Mouse (Mus musculus) midbrain, postnatal 0 days (tissue): ENCODE measurements at regions not wholly inside any gene's neighbourhood (a gene's known extent, or its start where the extent isn't known, plus 50 kb on each side); places are given as distances from the start of the nearest gene placed in this dataset.

Experiments used
- ATAC-seq: fragments of 200-750 bp; cut with Nextera tagmentation; 2 replicates; pipeline ENCODE4 v1.8.0; 2017; ENCODE audit warnings: moderate number of reproducible peaks, mild to moderate bottlenecking, moderate TSS enrichment, moderate library complexity; ENCODE audit not compliant: low FRiP score
- DNase-seq: peaks from one replicate; pipeline ENCODE4 v3.0.0-alpha.2; 2015; ENCODE audit warnings: low spot score
- H3K27ac ChIP-seq: fragments of 300-500 bp; sonication (generic); 2 replicates; pipeline ENCODE4 v1.5.1; 2014; ENCODE audit warnings: low read depth, mild to moderate bottlenecking, low read length, mixed read lengths
- H3K27me3 ChIP-seq: fragments of 300-500 bp; sonication (generic); 2 replicates; pipeline ENCODE4 v1.6.1; 2014; ENCODE audit warnings: low read length, control low read depth, mixed read lengths; ENCODE audit not compliant: insufficient read depth
- H3K36me3 ChIP-seq: fragments of 300-500 bp; sonication (generic); 2 replicates; pipeline ENCODE4 v1.6.1; 2014; ENCODE audit warnings: low read length, control low read depth, mixed read lengths; ENCODE audit not compliant: insufficient read depth
- H3K4me1 ChIP-seq: fragments of 300-500 bp; sonication (generic); 2 replicates; pipeline ENCODE4 v1.6.1; 2014; ENCODE audit warnings: mild to moderate bottlenecking, control low read depth, antibody characterized with exemption, low read length, mixed read lengths; ENCODE audit not compliant: insufficient read depth
- H3K4me2 ChIP-seq: fragments of 300-500 bp; sonication (generic); 2 replicates; pipeline ENCODE4 v1.6.1; 2014; ENCODE audit warnings: low read depth, mild to moderate bottlenecking, low read length, mixed read lengths; ENCODE audit not compliant: poor library complexity, severe bottlenecking
- H3K4me3 ChIP-seq: fragments of 300-500 bp; sonication (generic); 2 replicates; pipeline ENCODE4 v1.5.1; 2014; ENCODE audit warnings: low read depth, mild to moderate bottlenecking, low read length, moderate library complexity
- H3K9ac ChIP-seq: fragments of 300-500 bp; sonication (generic); replicated peaks from 2 replicates; pipeline ENCODE4 v1.6.1; 2014; ENCODE audit warnings: mild to moderate bottlenecking, low read length, moderate library complexity, mixed read lengths; ENCODE audit not compliant: poor library complexity, severe bottlenecking
- H3K9me3 ChIP-seq: fragments of 300-500 bp; sonication (generic); 2 replicates; pipeline ENCODE4 v1.6.1; 2016; ENCODE audit warnings: low read length, control low read depth
- CTCF ChIP-seq: IDR thresholded peaks from 2 replicates; pipeline ENCODE4 v1.5.1; 2016; ENCODE audit warnings: antibody characterized with exemption, mild to moderate bottlenecking
- WGBS: fragments of 180-500 bp; shearing (Covaris S2); extraction: QIAGEN DNeasy Blood & Tissue Kit; methylation state at CpG from one replicate; pipeline ENCODE4 v1.1.7; 2014; 5-methylcytosine and 5-hydroxymethylcytosine counted together

DNA sequence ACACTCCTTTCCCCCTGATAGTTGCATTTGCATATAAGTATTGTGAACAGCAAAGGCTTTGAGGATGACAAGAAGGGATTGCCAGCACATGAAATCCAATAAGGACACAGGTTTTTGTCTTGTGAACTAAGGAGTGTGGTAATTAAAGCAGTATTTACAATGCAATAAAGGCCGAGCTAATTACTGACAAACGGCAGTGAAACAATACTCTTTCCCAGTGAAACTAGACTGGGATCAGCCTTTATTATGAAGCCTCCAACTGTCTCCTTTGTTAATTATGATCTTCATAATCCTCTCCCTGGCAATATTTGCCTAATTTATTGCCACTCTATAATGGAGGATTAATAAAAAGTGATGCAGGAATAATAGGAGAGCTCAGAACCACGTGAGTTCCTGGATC is 704.2 kb upstream of the Api5 start:
- no peak overlapping the region for H3K27ac ChIP-seq
- no peaks in the 10 kb centered on the region for H3K36me3 ChIP-seq
- 37% methylated on average over 3 of the region's 3 CpGs for WGBS
- H3K4me2 ChIP-seq, result no peak overlapping the region
- no peaks in the 10 kb centered on the region for H3K4me1 ChIP-seq
- no peaks in the 10 kb centered on the region for H3K27me3 ChIP-seq
- DNase-seq, result peak; percentile 13
- no peak for TF ChIP-seq CTCF
- H3K9me3 ChIP-seq, result no peaks in the 10 kb centered on the region
- no peak overlapping the region for H3K4me3 ChIP-seq
- no peak for ATAC-seq
- H3K9ac ChIP-seq, result no peak overlapping the region

- H3K4me2 ChIP-seq, result no peak overlapping the region
- H3K4me3 ChIP-seq, result no peak overlapping the region
- no peak for TF ChIP-seq CTCF
- no peaks in the 10 kb centered on the region for H3K9me3 ChIP-seq
- no peaks in the 10 kb centered on the region for H3K4me1 ChIP-seq
- no peaks in the 10 kb centered on the region for H3K36me3 ChIP-seq
- DNase-seq, result peak; percentile 2
- no peak for ATAC-seq
- H3K27ac ChIP-seq, result no peak overlapping the region
- WGBS, result 27% methylated on average over 1 of the region's 1 CpGs
- no peaks in the 10 kb centered on the region for H3K27me3 ChIP-seq
- no peak overlapping the region for H3K9ac ChIP-seq
Measured at GRCm38 (mm10) chr2:95140116-95140515, 702.2 kb upstream of the Api5 start.

GRCm38 (mm10) chr2:95136636-95137035 is 698.7 kb upstream of the Api5 start:
- Histone ChIP-seq H3K4me3 (no peak overlapping the region), H3K27ac (no peak overlapping the region), H3K27me3 (no peaks in the 10 kb centered on the region), H3K9ac (no peak overlapping the region), H3K4me1 (no peaks in the 10 kb centered on the region), H3K9me3 (no peaks in the 10 kb centered on the region), H3K36me3 (no peaks in the 10 kb centered on the region), H3K4me2 (no peak overlapping the region)
- TF ChIP-seq CTCF, result no peak
- DNase-seq (no peak), ATAC-seq (no peak)
- 87% methylated on average over 6 of the region's 6 CpGs for WGBS

GRCm38 (mm10) chr2:95131181-95131580 is 693.2 kb upstream of the Api5 start:
- Histone ChIP-seq H3K36me3 (no peaks in the 10 kb centered on the region), H3K4me2 (no peak overlapping the region), H3K4me1 (no peaks in the 10 kb centered on the region), H3K27me3 (no peaks in the 10 kb centered on the region), H3K4me3 (no peak overlapping the region), H3K27ac (no peak overlapping the region), H3K9me3 (no peaks in the 10 kb centered on the region), H3K9ac (no peak overlapping the region)
- ATAC-seq (no peak), DNase-seq (peak; percentile 55)
- 73% methylated on average over 2 of the region's 2 CpGs for WGBS
- TF ChIP-seq CTCF, result no peak

DNA sequence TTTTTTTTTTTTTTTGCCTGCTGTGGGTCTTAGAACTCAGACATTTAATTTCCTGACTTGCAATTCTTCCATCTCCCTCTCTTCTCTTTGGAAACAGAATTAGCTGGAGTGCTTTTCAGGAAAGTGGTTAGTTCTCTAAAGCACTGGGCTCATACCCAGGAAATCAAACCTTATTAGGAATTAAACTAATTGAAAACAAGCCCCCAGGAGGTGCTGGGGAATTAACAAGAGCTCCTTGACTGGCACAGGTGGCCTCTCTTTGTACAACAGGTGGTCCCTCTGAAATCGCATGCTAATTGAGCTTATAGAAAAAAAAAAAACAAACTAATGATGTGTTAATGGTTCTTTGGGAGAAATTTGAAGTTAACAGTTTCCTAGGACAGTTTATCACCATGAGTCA is 690.8 kb upstream of the Api5 start:
- no peak for ATAC-seq
- DNase-seq, result peak; percentile 72
- no peaks in the 10 kb centered on the region for H3K4me1 ChIP-seq
- H3K9me3 ChIP-seq, result no peaks in the 10 kb centered on the region
- H3K27ac ChIP-seq, result no peak overlapping the region
- no peak overlapping the region for H3K4me3 ChIP-seq
- H3K4me2 ChIP-seq, result no peak overlapping the region
- H3K9ac ChIP-seq, result no peak overlapping the region
- TF ChIP-seq CTCF, result no peak
- WGBS, result 43% methylated on average over 1 of the region's 1 CpGs
- no peaks in the 10 kb centered on the region for H3K36me3 ChIP-seq
- H3K27me3 ChIP-seq, result no peaks in the 10 kb centered on the region

DNA sequence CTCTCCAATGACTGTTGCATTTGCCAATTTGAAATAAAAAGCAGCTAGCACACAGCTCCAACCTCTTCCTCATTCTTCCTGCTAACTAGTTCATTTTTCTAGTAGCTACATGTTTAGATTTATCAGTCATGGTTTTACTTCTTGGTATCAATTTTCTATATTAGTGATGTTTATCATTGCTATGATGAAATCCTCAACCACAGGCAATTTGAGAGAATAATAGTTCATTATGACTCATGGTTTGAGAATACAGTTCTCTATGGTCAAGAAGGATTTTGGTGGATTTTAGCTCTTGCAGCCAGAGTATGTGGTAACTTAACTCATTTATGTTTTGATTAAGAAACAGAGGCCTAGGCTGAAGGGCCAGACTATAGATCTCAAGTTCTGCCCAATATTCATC is 681.6 kb upstream of the Api5 start:
- no peaks in the 10 kb centered on the region for H3K36me3 ChIP-seq
- no peak overlapping the region for H3K4me2 ChIP-seq
- no peak overlapping the region for H3K27ac ChIP-seq
- no peaks in the 10 kb centered on the region for H3K27me3 ChIP-seq
- no peaks in the 10 kb centered on the region for H3K4me1 ChIP-seq
- DNase-seq (no peak), ATAC-seq (no peak)
- no peak for TF ChIP-seq CTCF
- H3K4me3 ChIP-seq, result no peak overlapping the region
- no peak overlapping the region for H3K9ac ChIP-seq
- no peaks in the 10 kb centered on the region for H3K9me3 ChIP-seq

GRCm38 (mm10) chr2:95097055-95097454 is 659.1 kb upstream of the Api5 start:
- H3K27me3 ChIP-seq, result no peaks in the 10 kb centered on the region
- TF ChIP-seq CTCF, result no peak
- no peak overlapping the region for H3K9ac ChIP-seq
- no peak overlapping the region for H3K27ac ChIP-seq
- H3K4me3 ChIP-seq, result no peak overlapping the region
- no peaks in the 10 kb centered on the region for H3K36me3 ChIP-seq
- no peak for ATAC-seq
- no peaks in the 10 kb centered on the region for H3K4me1 ChIP-seq
- H3K4me2 ChIP-seq, result no peak overlapping the region
- WGBS, result 89% methylated on average over 5 of the region's 5 CpGs
- H3K9me3 ChIP-seq, result no peaks in the 10 kb centered on the region
- no peak for DNase-seq
